Mouse (Mus musculus): ENCODE measurements at regions not wholly inside any gene's neighbourhood (a gene's known extent, or its start where the extent isn't known, plus 50 kb on each side); places are given as distances from the start of the nearest gene placed in this dataset.

GRCm38 (mm10) chr8:128065964-128066680 lies 292.3 kb upstream of the Nrp1 start:
- DNase-seq: no peak

- DNase-seq: no peak
These were observed 288.7 kb upstream of the Nrp1 start for GRCm38 (mm10) chr8:128069749-128070148.

- DNase-seq: no peak
These were observed 282.8 kb upstream of the Nrp1 start for GRCm38 (mm10) chr8:128075566-128075965.

- no peak for DNase-seq
These were observed 282.2 kb upstream of the Nrp1 start for GRCm38 (mm10) chr8:128076226-128076625.

- no peak for DNase-seq
These were observed 279.7 kb upstream of the Nrp1 start for GRCm38 (mm10) chr8:128078740-128079139.

GRCm38 (mm10) chr8:128085800-128086199 lies 272.6 kb upstream of the Nrp1 start:
- no peak for DNase-seq

- DNase-seq: no peak
These were observed 270.9 kb upstream of the Nrp1 start for GRCm38 (mm10) chr8:128087500-128087899.

- no peak for DNase-seq
These were observed 265.6 kb upstream of the Nrp1 start for GRCm38 (mm10) chr8:128092826-128093225.

- DNase-seq: no peak
These were observed 263.0 kb upstream of the Nrp1 start for GRCm38 (mm10) chr8:128095451-128095850.

- no peak for DNase-seq
These were observed 260.8 kb upstream of the Nrp1 start for GRCm38 (mm10) chr8:128097601-128098000.

- DNase-seq: no peak
These were observed 255.0 kb upstream of the Nrp1 start for GRCm38 (mm10) chr8:128103380-128103779.

GRCm38 (mm10) chr8:128106569-128106968 lies 251.8 kb upstream of the Nrp1 start:
- DNase-seq: no peak

- DNase-seq: no peak
These were observed 251.4 kb upstream of the Nrp1 start for GRCm38 (mm10) chr8:128107041-128107440.

- no peak for DNase-seq
These were observed 249.4 kb upstream of the Nrp1 start for GRCm38 (mm10) chr8:128109036-128109435.

- no peak for DNase-seq
These were observed 247.3 kb upstream of the Nrp1 start for GRCm38 (mm10) chr8:128111132-128111531.

GRCm38 (mm10) chr8:128113116-128113515 lies 245.3 kb upstream of the Nrp1 start:
- DNase-seq: no peak

GRCm38 (mm10) chr8:128141290-128141966 lies 217.0 kb upstream of the Nrp1 start:
- DNase-seq: no peak

- DNase-seq: no peak
These were observed 210.0 kb upstream of the Nrp1 start for GRCm38 (mm10) chr8:128148351-128148942.

- DNase-seq: no peak
These were observed 202.8 kb upstream of the Nrp1 start for GRCm38 (mm10) chr8:128155604-128156003.

- DNase-seq: no peak
These were observed 202.2 kb upstream of the Nrp1 start for GRCm38 (mm10) chr8:128156221-128156620.

- DNase-seq: no peak
These were observed 195.5 kb upstream of the Nrp1 start for GRCm38 (mm10) chr8:128162857-128163256.

- DNase-seq: no peak
These were observed 193.4 kb upstream of the Nrp1 start for GRCm38 (mm10) chr8:128164976-128165375.

GRCm38 (mm10) chr8:128165591-128165990 lies 192.8 kb upstream of the Nrp1 start:
- DNase-seq: no peak

GRCm38 (mm10) chr8:128166097-128166496 lies 192.3 kb upstream of the Nrp1 start:
- DNase-seq: no peak
